Mouse (Mus musculus) intestine, embryonic 16.5 days (tissue): ENCODE results near the gene Srek1. TPM values are rescaled to one million over a fixed set of nuclear protein-coding genes. Genes with fewer than 3 reads are reported as not detected.

Source experiments
- ATAC-seq: fragments of 200-750 bp; cut with Nextera tagmentation; 2 replicates; pipeline ENCODE4 v1.8.0; 2017; ENCODE audit warnings: moderate TSS enrichment, moderate library complexity
- H3K27ac ChIP-seq: fragments of 300-500 bp; sonication (generic); 2 replicates; pipeline ENCODE4 v1.5.1; 2014; ENCODE audit warnings: mild to moderate bottlenecking, low read length
- H3K27me3 ChIP-seq: fragments of 300-500 bp; sonication (generic); replicated peaks from 2 replicates; pipeline ENCODE4 v1.6.1; 2014; ENCODE audit warnings: low read length, control low read depth, mixed read lengths; ENCODE audit not compliant: control insufficient read depth, insufficient read depth
- H3K36me3 ChIP-seq: fragments of 300-500 bp; sonication (generic); 2 replicates; pipeline ENCODE4 v1.6.1; 2014; ENCODE audit warnings: low read length, control low read depth; ENCODE audit not compliant: control insufficient read depth, insufficient read depth
- H3K4me1 ChIP-seq: fragments of 300-500 bp; sonication (generic); 2 replicates; pipeline ENCODE4 v1.6.1; 2014; ENCODE audit warnings: low read length, control low read depth, mixed read lengths; ENCODE audit not compliant: control insufficient read depth, insufficient read depth
- H3K4me2 ChIP-seq: fragments of 300-500 bp; sonication (generic); 2 replicates; pipeline ENCODE4 v1.6.1; 2014; ENCODE audit warnings: low read depth, low read length, control low read depth
- H3K4me3 ChIP-seq: fragments of 300-500 bp; sonication (generic); 2 replicates; pipeline ENCODE4 v1.5.1; 2014; ENCODE audit warnings: mild to moderate bottlenecking, low read length
- H3K9ac ChIP-seq: fragments of 300-500 bp; sonication (generic); 2 replicates; pipeline ENCODE4 v1.6.1; 2014; ENCODE audit warnings: low read depth, low read length
- H3K9me3 ChIP-seq: fragments of 300-500 bp; sonication (generic); 2 replicates; pipeline ENCODE4 v1.6.1; 2016; ENCODE audit warnings: low read length, control low read depth; ENCODE audit not compliant: control insufficient read depth
- WGBS: fragments of 180-500 bp; shearing (Covaris S2); extraction: QIAGEN DNeasy Blood & Tissue Kit; methylation state at CpG from one replicate; pipeline ENCODE4 v1.1.7; 2014; 5-methylcytosine and 5-hydroxymethylcytosine counted together
- polyA plus RNA-seq: library from polyadenylated mRNA; unstranded; fragments of >200 nt; fragmentation: Nextera tagmentation; extraction: Ambion mirVana; gene quantifications from 2 replicates; pipeline ENCODE4 v1.2.1, GENCODE M21; 2015

Gene Srek1
- polyA plus RNA-seq, 1 experiment from 2014 or later: 57.5 TPM

GRCm38 (mm10) chr13:103779922-103780585 lies 5.6 kb upstream of the Srek1 start:
- Histone ChIP-seq H3K4me3 (no peak overlapping the region), H3K9me3 (no peaks in the 10 kb centered on the region), H3K36me3 (no peaks in the 10 kb centered on the region), H3K4me2 (0 out of 2 replicates have a peak overlapping the region, but pooled peaks have one; percentile 6), H3K27me3 (no peaks in the 10 kb centered on the region), H3K4me1 (no peaks in the 10 kb centered on the region), H3K9ac (no peak overlapping the region), H3K27ac (no peak overlapping the region)
- ATAC-seq: no peak
- 34% methylated on average over 11 of the region's 11 CpGs for WGBS

- H3K27me3 ChIP-seq: no peaks in the 10 kb centered on the region
- H3K9ac ChIP-seq: no peak overlapping the region
- H3K27ac ChIP-seq: no peak overlapping the region
- 73% methylated on average over 8 of the region's 8 CpGs for WGBS
- H3K4me1 ChIP-seq: peaks cover 8% of the 10 kb centered on the region
- ATAC-seq: no peak
- no peaks in the 10 kb centered on the region for H3K9me3 ChIP-seq
- no peak overlapping the region for H3K4me3 ChIP-seq
- no peaks in the 10 kb centered on the region for H3K36me3 ChIP-seq
- no peak overlapping the region for H3K4me2 ChIP-seq
These were observed 2.7 kb upstream of the Srek1 start for GRCm38 (mm10) chr13:103777126-103777525.

DNA sequence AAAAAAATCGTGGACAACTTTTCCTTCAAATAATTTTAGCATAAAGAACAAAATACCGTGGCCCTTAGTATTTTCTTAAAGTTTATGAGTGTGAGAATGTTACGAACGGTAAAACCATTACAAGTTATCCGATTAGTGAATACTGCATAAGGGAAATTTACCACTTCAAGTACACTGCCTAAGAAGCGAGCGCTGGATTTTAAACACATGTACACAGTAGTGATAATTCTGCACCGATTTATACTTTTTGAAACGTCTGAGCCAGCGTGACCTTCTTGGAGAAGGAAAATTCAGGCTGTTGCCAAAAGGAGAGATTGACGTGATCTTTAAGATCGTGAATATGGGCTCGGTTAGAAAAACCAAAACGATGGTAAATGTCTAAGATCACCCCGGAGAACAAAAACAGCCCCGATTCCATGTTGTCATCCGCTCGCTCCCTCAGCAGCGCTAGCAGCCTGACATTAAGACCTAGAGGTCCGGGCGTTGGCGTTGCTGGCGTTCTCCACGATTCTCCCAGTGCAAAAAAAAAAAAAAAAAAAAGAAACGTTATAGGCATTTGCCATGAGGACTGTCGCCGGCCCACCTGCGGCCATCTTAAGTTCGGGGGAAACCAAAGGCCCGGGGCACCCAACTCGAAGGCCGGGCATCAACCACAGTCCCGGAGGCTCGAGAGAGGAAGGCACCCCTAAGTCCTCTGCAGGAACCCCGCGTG lies 845 bp downstream of the Srek1 start:
- peak overlapping the region; percentile 94 for H3K9ac ChIP-seq
- peak overlapping the region; percentile 98 for H3K27ac ChIP-seq
- no peaks in the 10 kb centered on the region for H3K36me3 ChIP-seq
- 1% methylated on average over 36 of the region's 36 CpGs for WGBS
- no peaks in the 10 kb centered on the region for H3K9me3 ChIP-seq
- ATAC-seq: peak; percentile 70
- H3K4me1 ChIP-seq: peaks cover 11% of the 10 kb centered on the region
- no peaks in the 10 kb centered on the region for H3K27me3 ChIP-seq
- peak overlapping the region; percentile 77 for H3K4me3 ChIP-seq
- peak overlapping the region; percentile 62 for H3K4me2 ChIP-seq

GRCm38 (mm10) chr13:103772917-103773316 lies 1.5 kb downstream of the Srek1 start:
- peak overlapping the region; percentile 48 for H3K9ac ChIP-seq
- WGBS: 29% methylated on average over 5 of the region's 5 CpGs

GRCm38 (mm10) chr13:103770821-103771220 lies 3.6 kb downstream of the Srek1 start:
- no peak overlapping the region for H3K4me2 ChIP-seq
- H3K27ac ChIP-seq: no peak overlapping the region
- no peak overlapping the region for H3K4me3 ChIP-seq
- no peaks in the 10 kb centered on the region for H3K36me3 ChIP-seq
- no peaks in the 10 kb centered on the region for H3K27me3 ChIP-seq
- no peaks in the 10 kb centered on the region for H3K9me3 ChIP-seq
- no peak overlapping the region for H3K9ac ChIP-seq
- no peak for ATAC-seq
- H3K4me1 ChIP-seq: peaks cover 11% of the 10 kb centered on the region

More at GRCm38 (mm10) chr13:103772917-103773316, 1.5 kb downstream of the Srek1 start:
- peak overlapping the region; percentile 62 for H3K4me2 ChIP-seq
- H3K27ac ChIP-seq: no peak overlapping the region
- peaks cover 11% of the 10 kb centered on the region for H3K4me1 ChIP-seq
- H3K36me3 ChIP-seq: no peaks in the 10 kb centered on the region
- no peaks in the 10 kb centered on the region for H3K9me3 ChIP-seq
- H3K27me3 ChIP-seq: no peaks in the 10 kb centered on the region
- no peak for ATAC-seq
- H3K4me3 ChIP-seq: peak overlapping the region; percentile 77

GRCm38 (mm10) chr13:103767935-103768334 lies 6.5 kb downstream of the Srek1 start:
- Histone ChIP-seq H3K36me3 (peaks cover 3% of the 10 kb centered on the region; the same call in 1 of the 2 replicates), H3K4me3 (no peak overlapping the region), H3K4me1 (peaks cover 10% of the 10 kb centered on the region), H3K9me3 (no peaks in the 10 kb centered on the region), H3K9ac (no peak overlapping the region), H3K27me3 (no peaks in the 10 kb centered on the region), H3K27ac (no peak overlapping the region), H3K4me2 (no peak overlapping the region)
- WGBS: 65% methylated on average over 5 of the region's 5 CpGs
- ATAC-seq: no peak

DNA sequence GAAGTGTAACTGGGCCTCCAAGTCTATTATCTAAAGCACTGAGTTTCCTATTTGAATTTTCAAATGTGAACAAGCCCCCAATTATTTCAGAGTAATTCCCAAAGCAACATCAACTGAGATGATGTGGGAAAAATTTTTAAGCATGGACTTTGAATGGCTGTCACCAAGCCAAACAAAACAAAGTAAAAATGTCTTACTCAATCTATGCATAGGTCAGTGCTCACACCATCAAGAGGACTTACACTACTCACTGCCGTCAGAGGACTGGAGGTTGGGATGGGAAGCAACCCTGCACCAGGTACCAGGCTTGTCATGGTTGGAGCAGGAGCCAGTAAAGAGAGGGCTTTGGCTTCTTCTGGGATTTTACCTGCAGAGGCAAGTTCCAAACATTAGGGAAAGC lies 10.8 kb downstream of the Srek1 start:
- no peaks in the 10 kb centered on the region for H3K9me3 ChIP-seq
- H3K4me2 ChIP-seq: no peak overlapping the region
- no peaks in the 10 kb centered on the region for H3K27me3 ChIP-seq
- H3K4me1 ChIP-seq: no peaks in the 10 kb centered on the region
- no peak overlapping the region for H3K9ac ChIP-seq
- 87% methylated on average over 1 of the region's 1 CpGs for WGBS
- H3K27ac ChIP-seq: no peak overlapping the region
- H3K36me3 ChIP-seq: peaks cover 14% of the 10 kb centered on the region; the same call in 1 of the 2 replicates
- H3K4me3 ChIP-seq: no peak overlapping the region
- ATAC-seq: no peak

GRCm38 (mm10) chr13:103761971-103762370 lies 12.4 kb downstream of the Srek1 start:
- Histone ChIP-seq H3K4me2 (no peak overlapping the region), H3K27ac (no peak overlapping the region), H3K36me3 (peaks cover 18% of the 10 kb centered on the region), H3K9ac (no peak overlapping the region), H3K9me3 (no peaks in the 10 kb centered on the region), H3K4me1 (no peaks in the 10 kb centered on the region), H3K27me3 (no peaks in the 10 kb centered on the region), H3K4me3 (no peak overlapping the region)
- 89% methylated on average over 10 of the region's 10 CpGs for WGBS
- ATAC-seq: no peak

DNA sequence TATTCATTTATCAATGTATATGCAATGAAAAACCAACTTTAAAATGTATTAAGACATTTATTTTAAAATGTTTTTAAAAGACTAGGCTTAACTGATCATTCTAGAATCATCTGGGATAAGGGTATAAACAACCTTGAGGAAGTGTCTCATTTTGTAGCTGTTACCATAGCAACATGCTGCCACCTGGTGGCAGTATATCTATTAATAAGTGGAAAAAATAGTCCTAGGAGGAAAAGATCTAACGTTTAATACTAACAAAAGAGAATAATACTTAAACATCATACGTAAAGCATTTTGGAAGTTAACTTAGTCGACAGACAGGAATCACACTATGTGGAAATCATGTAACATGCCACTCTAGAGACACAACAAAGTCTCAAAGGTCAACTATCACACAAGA lies 23.0 kb downstream of the Srek1 start:
- Histone ChIP-seq H3K27me3 (no peaks in the 10 kb centered on the region), H3K4me3 (no peak overlapping the region), H3K9ac (no peak overlapping the region), H3K9me3 (no peaks in the 10 kb centered on the region), H3K4me1 (peaks cover 4% of the 10 kb centered on the region; the same call in 1 of the 2 replicates), H3K4me2 (no peak overlapping the region), H3K36me3 (peaks cover 15% of the 10 kb centered on the region), H3K27ac (no peak overlapping the region)
- ATAC-seq: no peak
- WGBS: 37% methylated on average over 3 of the region's 3 CpGs
